Mouse (Mus musculus): ENCODE results near the gene Ms4a13.
"Not testable (repeated sequence)": the region's sequence is repeated elsewhere in the genome, so short reads cannot be mapped to it uniquely, and the experiment has no call there.

Ms4a13 gene

GRCm38 (mm10) chr19:11196546-11196945, at the start of gene Ms4a13:
Ms4a13 (minus strand) TSS chr19:11196737.
- no peak for DNase-seq (ENCODE audit: low spot score in 2 of 2)

- peak in 1 of 2 experiments; percentile 41 for DNase-seq (ENCODE audit: low spot score in 2 of 2)
Measured at GRCm38 (mm10) chr19:11244230-11244629, 47.7 kb upstream of the Ms4a13 start.

GRCm38 (mm10) chr19:11242560-11242959, 46.0 kb upstream of the Ms4a13 start:
- DNase-seq (ENCODE audit: low spot score in 2 of 2), result no peak

- no peak for DNase-seq (ENCODE audit: low spot score in 2 of 2)
Measured at GRCm38 (mm10) chr19:11235820-11236219, 39.3 kb upstream of the Ms4a13 start.

GRCm38 (mm10) chr19:11234921-11235735, 38.6 kb upstream of the Ms4a13 start:
- no peak for DNase-seq (ENCODE audit: low spot score in 2 of 2)

- DNase-seq (ENCODE audit: low spot score in 2 of 2), result no peak
Measured at GRCm38 (mm10) chr19:11234244-11234643, 37.7 kb upstream of the Ms4a13 start.

GRCm38 (mm10) chr19:11232348-11232747, 35.8 kb upstream of the Ms4a13 start, which contains the start of gene Ms4a12:
Ms4a12 (minus strand) TSS chr19:11232448.
- no peak for DNase-seq (ENCODE audit: low spot score in 2 of 2)

- DNase-seq (ENCODE audit: low spot score in 2 of 2), result no peak
Measured at GRCm38 (mm10) chr19:11192552-11192951, 4.0 kb downstream of the Ms4a13 start.

GRCm38 (mm10) chr19:11184121-11184520, 12.4 kb downstream of the Ms4a13 start:
- DNase-seq (ENCODE audit: low spot score in 2 of 2), result peak; percentile 44 to 63

GRCm38 (mm10) chr19:11177464-11177863, 19.1 kb downstream of the Ms4a13 start:
- no peak for DNase-seq (ENCODE audit: low spot score in 2 of 2)

- peak; percentile 62 to 66 for DNase-seq (ENCODE audit: low spot score in 2 of 2)
Measured at GRCm38 (mm10) chr19:11165172-11165571, 31.4 kb downstream of the Ms4a13 start, which contains the start of gene 1700025F22Rik. 1700025F22Rik (minus strand) TSS chr19:11165320.

GRCm38 (mm10) chr19:11157890-11158289, 38.6 kb downstream of the Ms4a13 start:
- DNase-seq (ENCODE audit: low spot score in 2 of 2), result not testable (repeated sequence)

GRCm38 (mm10) chr19:11135336-11135735, 61.2 kb downstream of the Ms4a13 start:
- no peak for DNase-seq (ENCODE audit: low spot score in 2 of 2)

- DNase-seq (ENCODE audit: low spot score in 2 of 2), result no peak
Measured at GRCm38 (mm10) chr19:11134852-11135251, 61.7 kb downstream of the Ms4a13 start.

GRCm38 (mm10) chr19:11130776-11131175, 65.8 kb downstream of the Ms4a13 start, which contains the start of gene 1700017D01Rik:
1700017D01Rik (minus strand) TSS chr19:11130876.
- not testable (repeated sequence) for DNase-seq (ENCODE audit: low spot score in 2 of 2)

- no peak for DNase-seq (ENCODE audit: low spot score in 2 of 2)
Measured at GRCm38 (mm10) chr19:11129702-11130101, 66.8 kb downstream of the Ms4a13 start.

GRCm38 (mm10) chr19:11121016-11121420, 75.5 kb downstream of the Ms4a13 start:
- peak; percentile 32 to 35 for DNase-seq (ENCODE audit: low spot score in 2 of 2)

Measured in natural killer cell, adult 2 months (primary cell).